Mouse (Mus musculus) left cerebral cortex, postnatal 10 days (tissue): ENCODE results near the gene Tmem104. TPM values are rescaled to one million over a fixed set of nuclear protein-coding genes. Genes with fewer than 3 reads are reported as not detected.

ENCODE experiments used
- DNase-seq, 2 experiments: peaks; one replicate each; pipeline ENCODE4 v3.0.0; 2021 to 2022; ENCODE audit warnings: low spot score in 2 of 2, mixed read lengths in 1 of 2; ENCODE audit errors: extremely low spot score in 1 of 2
- intact Hi-C: fragments of 180-260 bp; cut with DNase I; formaldehyde crosslinking; loops from one replicate; pipeline ENCODE4 v1.15.1; 2025
- total RNA-seq, 2 experiments: library from RNA; stranded (reverse); gene quantifications; 2 replicates each; pipeline ENCODE4 v1.2.3; 2021

Gene Tmem104
- total RNA-seq, 2 experiments from 2014 or later = 19.9 to 20.3 TPM

DNA sequence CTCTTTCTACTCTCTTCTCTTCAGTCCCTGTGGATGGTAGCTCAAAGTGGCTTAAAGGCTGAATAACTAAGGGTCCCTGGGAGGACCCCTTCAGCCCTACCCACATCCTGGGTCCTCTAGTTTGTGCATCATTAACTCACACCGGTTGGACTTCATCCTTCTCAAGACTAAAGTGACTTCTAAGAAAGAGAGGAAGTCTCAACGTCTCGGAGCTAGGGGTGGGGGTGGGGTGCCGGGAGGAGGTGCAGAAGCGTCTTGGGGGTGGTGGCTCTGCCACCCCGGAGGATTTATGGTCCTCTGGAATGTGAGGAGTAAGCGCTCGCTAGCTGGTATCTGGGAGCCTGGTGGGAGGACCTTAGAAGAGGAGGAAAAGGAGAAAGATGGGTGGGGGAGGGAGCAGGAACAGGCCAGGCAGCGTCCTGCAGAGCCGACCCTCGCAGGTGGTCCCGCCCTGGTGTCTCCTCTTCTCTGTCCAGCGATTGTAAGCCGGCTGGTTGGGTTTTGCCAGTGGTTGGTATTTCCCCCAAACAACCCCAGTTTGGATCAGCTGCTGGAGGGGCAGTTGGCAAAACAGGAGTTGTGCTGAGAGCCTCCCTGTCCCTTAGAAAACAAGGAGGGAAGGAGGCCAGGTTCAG is 22.8 kb upstream of the Tmem104 start:
- DNase-seq = no peak

DNA sequence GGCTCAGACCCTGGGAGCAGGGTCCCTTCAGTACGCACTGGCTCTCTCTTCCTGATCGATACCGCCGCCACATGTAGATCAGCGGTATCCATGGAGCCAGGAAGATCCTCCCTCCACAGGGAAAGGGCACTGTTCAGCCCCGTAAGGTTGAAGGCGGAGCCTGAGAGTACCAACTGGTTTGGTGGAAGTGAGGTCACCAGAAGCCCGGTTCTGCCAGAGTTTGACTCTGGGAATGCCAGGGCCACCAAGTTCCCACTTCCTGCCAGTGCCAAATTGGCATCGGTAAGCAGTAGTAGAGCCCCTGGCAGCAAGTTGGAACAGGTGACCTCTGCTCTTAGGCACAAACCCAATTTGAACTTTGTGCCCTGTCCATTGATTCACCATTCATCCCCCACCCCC is 22.3 kb upstream of the Tmem104 start:
- DNase-seq = peak in 1 of 2 experiments; percentile 44
- intact Hi-C loops = no loop called here

More for the DNA sequence above, 22.8 kb upstream of the Tmem104 start:
- intact Hi-C loops = no loop called here

DNA sequence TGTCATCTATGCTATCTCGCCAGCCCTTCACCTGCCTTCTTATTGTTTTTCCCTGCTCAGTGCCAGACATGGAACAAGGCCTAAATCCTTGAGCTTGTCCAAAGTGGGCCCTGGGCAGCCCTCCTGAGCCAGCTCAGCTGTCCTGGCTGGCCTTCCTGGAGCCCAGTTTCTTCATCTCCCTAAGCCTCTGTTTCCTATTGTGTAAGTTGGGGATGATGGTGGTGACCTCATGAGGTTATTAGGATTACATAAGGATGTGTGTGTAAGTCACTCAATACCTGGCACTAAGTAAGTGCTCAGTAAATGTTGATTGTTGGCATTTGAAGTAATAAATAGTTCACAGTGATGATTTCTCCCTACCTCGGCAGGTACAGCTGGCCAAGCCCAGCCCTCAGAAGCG is 20.5 kb upstream of the Tmem104 start:
- intact Hi-C loops = no loop called here
- DNase-seq = no peak

DNA sequence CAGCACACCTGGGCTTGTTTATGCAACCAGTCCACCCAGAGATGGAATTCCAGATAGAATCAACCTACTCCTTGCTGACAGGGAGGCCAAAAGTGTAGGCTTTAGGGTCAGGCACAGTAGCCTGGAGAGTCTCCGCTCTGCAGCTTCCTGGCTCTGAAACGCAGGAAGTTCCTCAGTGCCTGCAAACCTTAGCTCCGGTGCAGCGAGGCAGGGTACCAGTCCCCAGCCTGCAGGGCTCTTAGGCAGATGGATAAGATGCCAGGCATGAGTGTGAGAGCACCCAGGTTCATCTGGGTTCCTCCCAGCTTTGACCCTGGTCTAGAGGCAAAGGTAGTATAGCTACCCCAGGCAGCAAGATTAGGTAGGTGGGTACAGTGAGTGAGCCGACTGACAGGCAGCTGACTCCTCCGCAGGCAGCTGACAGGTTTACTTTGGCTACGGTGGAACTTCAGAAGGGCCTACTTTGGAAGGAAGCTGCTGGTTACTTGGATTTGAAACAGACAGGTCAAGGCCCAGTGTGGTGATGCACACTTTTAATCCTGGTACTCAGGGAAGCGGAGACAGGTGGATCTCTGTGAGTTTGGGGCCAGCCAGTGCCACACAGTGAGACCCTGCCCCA is 19.5 kb upstream of the Tmem104 start:
- intact Hi-C loops = no loop called here
- no peak for DNase-seq

DNA sequence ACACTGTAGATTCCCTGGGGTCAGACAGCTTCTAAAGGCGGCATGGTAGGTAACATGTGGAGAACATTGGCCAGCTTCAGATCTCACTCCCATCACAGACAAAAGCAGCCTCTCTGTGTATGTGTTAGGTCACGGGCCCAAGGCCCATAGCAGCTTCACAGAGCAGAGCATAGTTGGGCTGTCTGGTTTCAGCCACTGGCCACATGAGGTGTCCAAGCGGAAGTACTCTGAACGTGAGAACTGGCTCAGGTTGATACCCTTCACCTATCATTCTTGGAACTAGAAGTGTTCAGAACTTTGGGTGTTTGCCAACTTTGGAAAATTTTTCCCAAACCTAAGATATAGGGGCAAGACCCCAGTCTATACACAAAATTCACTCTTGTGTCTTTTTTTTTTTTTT is 17.9 kb upstream of the Tmem104 start:
- DNase-seq = no peak
- intact Hi-C loops = no loop called here

DNA sequence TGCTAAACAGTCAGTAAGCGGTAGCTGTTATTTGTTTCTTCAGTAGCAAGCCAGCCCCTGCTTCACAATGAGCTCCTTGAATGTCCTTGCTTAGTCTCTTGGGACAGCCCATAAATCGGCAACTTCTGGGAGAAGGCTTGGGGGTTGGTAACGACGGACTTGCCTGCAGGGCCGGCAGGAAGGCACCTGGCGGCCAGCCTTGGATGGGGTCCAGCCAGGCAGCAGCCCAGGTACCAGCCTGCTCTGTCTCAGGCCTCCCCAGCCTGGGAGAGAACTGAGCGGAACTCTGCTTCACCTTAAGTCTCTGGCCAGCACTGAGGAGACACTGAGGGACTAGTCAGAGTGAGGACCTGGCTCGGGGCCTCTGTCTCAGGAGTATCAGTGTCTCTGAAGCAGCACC is 16.2 kb upstream of the Tmem104 start:
- no peak for DNase-seq
- intact Hi-C loops = no loop called here

DNA sequence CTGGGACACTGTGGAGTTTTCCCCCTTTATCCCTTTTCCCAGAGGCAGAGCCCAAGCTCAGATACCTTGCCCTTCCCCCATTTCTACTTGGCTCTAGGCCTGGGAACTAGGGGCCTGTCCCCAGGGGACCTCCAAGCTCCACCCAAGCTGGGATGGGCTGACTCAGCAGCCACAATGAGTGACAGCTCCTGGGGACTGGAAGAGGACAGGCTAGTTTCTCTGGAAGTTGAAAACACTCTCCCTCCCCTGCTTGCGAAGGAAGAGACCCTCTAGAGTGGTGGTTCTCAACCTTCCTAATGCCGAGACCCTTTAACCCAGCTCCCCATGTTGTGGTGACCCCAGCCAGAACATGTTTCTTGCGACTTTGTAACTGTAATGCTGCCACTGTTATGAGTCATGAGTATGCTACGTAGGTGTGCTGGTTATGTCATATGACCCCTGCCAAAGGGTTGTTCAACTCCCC is 14.4 kb upstream of the Tmem104 start:
- intact Hi-C loops = no loop called here
- peak in 1 of 2 experiments; percentile 83 for DNase-seq

DNA sequence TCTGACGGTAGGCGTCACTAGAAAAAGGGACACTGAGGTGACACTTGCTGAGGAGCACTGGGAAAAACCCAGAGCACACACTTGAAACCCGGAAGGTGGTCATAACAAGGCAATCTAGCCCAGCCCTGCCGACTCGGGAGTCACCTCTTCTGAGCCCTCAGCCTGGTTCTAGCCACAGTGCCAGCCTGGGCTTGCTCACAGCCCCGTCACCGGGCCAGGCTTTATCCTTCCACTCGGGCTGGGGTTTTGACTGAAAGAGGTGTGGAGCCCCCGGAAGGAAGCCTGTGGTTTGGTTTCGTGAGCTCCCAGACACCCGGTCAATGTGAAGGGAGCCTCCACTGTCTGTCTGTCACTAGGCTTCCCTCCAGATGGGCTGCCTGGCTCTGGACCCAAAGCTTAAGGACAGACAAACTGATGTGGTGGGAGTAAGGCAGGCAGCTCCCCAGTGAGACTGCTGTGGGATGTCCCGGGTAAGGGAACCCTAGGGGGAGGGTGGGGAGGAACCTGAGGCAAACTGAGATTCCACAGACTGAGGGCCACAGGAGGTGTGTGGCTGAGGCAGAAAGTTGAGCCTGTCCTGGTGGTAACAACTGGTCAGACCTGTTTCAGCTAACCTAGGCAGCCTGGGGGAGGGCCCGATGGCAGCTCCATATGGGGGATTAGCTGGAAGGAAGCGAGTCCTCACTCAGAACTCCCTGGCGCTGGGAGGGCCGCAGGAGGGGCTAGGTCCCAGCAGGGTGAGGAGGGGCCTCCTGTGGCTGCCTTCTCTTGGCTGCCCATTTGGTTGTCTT is 13.5 kb upstream of the Tmem104 start:
- intact Hi-C loops = no loop called here
- DNase-seq = no peak

DNA sequence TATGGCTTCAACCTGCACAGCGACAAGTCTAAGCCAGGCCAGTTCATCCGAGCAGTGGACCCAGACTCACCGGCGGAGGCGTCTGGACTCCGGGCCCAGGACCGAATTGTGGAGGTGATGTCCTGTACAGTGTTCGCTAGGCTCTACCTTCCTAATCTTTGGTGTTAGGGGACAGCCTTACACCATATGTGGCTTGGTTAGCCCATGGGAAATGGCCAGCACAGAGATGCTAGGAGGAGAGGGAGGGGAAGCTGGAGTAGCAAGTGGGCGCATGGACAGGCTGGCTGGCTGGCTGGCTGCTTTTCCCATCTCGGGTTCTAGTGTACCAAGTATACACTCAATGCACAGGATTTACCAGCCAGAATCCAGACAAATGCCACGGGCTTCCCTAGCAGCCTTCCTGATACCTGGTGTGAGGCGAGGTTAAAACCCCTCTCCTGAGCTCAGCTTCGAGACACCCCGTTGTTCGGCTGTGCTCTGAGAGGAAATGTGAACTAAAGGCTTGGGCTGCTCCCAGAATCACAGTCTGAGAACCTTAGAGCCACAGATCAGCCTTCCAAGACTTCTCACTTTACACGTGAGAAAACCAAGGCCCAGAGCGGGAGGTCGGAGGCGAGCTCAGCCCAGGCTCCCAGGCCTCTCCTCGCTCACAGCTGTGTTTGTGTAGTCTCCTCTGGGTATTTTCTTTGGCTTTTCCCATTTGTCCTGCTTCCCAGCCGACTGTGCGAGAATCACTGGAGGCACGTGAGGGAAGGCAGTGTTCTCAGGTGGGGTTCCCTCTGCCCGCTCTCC is 10.7 kb upstream of the Tmem104 start:
- DNase-seq = peak in 1 of 2 experiments; percentile 77
- intact Hi-C loops = no loop called here

DNA sequence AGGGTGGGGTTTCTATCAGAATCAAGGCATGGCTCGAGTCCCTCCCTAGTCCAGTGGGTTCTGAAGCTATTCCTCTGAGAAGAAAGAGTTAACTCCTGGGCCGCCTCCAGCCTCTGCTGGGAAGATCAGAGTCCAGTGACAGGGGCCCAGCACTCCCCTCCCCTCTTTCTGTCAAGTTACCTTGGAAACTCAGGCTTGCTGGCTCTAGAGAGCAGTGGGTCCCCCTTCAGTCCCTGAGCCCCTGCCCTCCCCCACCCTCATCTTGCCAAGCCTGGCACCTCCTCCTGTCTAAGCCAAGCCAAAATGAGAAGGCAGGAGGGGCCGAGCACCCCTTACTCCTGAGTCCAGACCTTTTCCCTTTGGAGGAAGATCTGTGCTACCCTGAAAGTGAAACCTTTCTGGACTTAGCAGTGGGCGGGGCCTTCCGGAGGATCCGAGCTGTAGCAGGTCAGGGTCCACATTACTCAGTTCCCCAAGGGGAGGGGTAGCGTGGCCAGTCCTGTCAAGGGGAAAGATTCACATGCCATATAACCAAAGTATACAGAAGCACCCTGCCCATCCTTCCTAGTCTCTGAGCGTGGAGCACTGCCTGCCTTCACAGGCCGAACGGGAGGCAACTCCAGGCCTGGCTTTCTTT is 9.6 kb upstream of the Tmem104 start:
- DNase-seq = no peak
- intact Hi-C loops = no loop called here

DNA sequence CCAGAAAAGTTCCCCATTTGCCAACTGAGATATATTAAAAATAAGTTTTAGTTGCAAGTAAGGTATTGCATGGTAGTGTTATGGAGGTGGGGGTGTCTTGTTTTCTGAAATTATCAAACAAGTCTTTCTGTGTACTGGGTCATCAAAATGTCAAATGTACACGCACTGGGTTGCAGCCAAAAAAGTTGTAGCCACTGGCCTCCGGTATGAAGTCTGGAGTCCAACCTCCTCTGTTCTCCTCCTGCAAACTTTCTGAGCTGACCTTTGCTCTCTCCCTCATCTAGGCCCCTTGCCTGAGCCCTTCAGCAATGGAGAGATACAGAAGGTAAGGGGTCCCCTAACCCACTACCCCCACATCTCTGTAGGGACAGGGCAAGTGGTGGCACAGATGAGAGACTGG is 8.5 kb upstream of the Tmem104 start:
- intact Hi-C loops = no loop called here

DNA sequence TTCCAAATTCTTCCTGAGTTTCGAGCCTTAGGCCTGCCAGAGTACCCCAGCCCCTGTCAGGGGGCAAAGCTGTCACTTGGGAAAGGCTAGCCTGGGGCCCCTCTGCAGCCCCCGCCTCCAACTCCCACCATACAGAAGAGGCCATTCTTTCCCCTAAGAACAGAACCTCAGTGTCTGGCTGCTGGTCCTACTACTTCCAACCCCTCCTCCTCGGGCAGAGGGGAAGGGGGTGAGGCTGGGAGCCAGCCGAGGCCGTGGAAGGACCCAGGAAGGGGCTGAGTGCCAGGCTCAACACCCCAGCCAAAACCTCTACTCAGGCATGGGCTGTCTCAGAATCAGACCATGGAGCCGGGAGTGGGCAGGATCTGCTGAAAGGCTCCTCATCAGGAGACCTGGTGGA is 8.1 kb upstream of the Tmem104 start:
- peak; percentile 62 to 64 for DNase-seq

More for the DNA sequence above, 8.5 kb upstream of the Tmem104 start:
- no peak for DNase-seq

DNA sequence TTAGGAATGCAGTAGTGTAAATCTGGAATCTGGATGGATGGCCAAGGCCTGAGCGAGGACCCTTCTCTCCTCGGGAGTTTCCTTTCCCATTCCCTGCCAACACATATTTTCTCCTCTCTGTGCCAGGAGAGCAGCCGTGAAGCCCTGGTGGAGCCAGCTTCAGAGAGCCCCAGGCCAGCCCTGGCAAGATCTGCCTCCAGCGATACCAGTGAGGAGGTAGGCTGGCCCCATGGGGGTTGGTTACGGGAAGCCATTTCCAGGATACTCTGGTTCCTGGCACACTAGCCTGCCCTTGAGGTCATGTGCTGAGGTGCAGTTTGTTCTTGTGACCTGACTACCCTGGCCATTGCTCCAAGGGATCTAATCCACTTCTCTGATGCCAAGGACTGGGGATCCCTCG is 7.4 kb upstream of the Tmem104 start:
- intact Hi-C loops = no loop called here
- no peak for DNase-seq

More for the DNA sequence above, 8.1 kb upstream of the Tmem104 start:
- intact Hi-C loops = no loop called here

DNA sequence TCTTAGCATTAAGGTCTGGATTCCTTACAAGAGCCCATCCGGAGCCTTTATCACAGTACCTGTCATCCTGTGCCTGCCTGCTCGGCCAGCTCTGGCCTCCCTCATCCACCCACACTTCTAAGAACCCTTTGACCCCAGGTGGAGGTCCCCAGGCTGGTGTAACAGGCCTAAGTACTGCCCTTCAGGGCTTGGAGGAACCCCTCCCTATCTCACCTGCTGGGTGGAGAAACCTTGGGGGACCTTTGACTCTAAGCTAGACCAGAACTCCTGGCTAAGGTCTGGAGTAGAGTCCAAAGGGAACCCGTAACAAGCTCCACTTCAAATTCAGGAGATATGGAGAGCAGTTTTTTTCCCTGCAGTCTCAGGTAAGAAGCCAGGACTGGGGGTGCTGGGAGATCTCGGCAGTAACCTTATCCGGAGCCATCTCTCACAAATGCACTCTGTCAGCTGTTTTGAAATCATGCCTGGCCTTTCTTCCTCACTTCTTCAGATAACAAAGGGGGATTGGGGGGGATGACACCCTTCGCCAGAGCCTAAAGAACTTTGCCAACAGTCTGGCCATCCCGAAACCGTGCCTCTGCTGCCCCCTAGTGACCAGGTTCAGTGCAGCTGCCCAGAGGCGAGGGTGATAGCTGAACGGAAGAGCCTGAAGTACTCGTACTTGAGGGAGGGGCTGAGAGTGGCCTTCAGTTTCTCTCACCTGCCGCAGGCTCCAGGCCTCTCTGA is 5.2 kb upstream of the Tmem104 start:
- peak; percentile 74 to 86 for DNase-seq
- intact Hi-C loops = loop anchor here (2.0 kb wide), 1 partner anchor 21 kb away; no protein-coding TSS in a partner anchor

DNA sequence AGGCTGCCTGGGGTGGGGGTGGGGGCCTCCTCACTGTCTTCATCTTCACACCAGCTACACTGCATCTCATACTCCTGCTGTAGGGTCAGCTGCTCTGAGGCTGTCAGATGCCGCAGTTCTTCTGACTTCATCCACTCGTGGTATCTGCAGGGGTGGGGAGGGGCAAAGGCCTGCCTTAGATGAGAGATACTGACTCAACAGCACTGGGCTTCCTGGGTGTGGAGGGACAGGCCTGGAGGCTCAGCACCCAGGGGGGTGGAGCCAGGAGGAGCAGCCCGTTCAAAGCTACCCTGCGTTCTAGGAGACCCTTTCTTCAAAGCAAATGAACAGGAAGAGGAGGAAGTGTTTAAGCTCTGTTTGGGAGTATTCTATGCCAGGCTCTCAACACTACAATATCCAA is 2.3 kb upstream of the Tmem104 start:
- intact Hi-C loops = no loop called here
- no peak for DNase-seq

DNA sequence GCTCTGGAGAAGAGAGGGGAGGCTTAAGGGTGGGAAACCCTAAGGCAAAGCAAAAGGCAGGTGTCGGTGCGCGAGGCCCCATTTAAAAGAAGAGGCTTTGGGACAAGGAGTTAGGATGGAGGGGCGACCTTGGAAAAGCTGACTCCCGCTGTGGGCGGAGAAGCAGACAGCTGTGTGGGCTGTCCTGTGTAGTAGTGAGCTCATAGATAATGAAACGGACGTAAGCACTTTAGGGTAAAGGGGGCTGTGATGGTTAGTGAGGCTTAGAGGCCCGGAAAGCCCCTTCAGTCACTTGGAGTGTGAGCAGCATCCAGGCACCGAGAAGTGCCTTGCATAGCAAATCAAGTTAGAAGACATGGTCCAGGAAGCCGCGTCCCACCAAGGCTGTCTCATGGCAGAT is 406 bp downstream of the Tmem104 start, which contains the start of gene Nat9:
Gene Nat9 (minus strand): TSS at position 167 of the 400 bp plus-strand sequence.
- intact Hi-C loops = no loop called here
- no peak for DNase-seq

DNA sequence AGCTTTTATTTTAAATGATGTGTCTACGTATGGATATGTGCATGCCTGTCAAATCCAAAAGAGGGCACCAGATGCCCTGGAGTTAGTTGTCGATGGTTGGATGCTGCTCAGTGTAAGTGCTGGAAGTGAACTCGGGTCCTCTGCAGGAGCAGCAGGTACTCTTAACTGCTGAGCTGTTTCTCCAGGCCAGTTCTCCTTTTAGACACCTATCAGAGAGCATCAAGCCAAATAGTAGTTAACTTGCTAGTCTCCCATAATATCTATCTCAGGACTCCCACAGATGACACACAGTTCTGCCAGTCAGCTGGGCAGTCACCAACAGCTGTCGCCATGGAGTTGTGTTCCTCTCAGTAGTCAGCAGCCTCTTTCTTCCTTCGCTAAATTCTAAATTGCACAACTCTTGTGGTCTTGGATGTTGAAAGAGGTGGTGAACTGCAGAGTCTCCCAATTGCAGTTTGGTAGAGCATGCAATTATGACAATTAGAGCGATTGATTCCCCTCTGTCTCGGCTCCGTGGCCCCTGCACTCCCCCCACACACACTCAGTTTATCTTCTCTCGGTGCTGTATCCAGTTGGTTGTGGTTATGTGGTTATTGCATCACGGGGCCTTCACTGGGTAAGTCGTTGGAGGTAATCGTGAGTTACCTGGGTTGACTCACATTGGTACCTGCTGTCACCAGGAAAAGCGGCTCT is 1.4 kb downstream of the Tmem104 start:
- intact Hi-C loops = no loop called here
- DNase-seq = no peak
